Mouse (Mus musculus) embryo, embryonic 10 days (tissue): ENCODE results near the gene Efhd1.
A peak's percentile ranks its signal among the peaks of the same experiment; 100 is the strongest.

Source experiments
- DNase-seq: peaks from one replicate; pipeline ENCODE4 v3.0.0-alpha.2; 2015; ENCODE audit warnings: low spot score

The Efhd1 gene

GRCm38 (mm10) chr1:87270641-87271467, 6.7 kb downstream of the Efhd1 start:
- DNase-seq, result peak; percentile 62

DNA sequence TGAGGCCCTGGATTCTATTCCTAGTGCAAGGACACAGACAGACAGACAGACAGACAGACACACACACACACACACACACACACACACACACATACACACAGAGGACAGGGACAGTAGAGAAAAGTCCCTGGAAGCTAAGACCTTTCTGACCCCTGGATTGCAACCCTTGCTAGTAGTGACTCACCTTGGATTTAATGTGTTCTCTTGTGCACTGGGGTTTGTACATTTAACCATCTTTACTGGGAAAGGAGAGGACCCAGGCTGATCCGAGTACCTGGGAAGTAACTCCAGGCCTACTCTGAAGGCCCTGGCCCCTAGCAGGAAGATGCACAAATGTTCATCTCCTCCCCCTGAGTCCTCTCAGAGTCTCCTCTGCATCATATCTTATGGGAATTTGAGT, 7.4 kb downstream of the Efhd1 start:
- DNase-seq, result no peak

GRCm38 (mm10) chr1:87272462-87272861, 8.3 kb downstream of the Efhd1 start:
- DNase-seq, result no peak

DNA sequence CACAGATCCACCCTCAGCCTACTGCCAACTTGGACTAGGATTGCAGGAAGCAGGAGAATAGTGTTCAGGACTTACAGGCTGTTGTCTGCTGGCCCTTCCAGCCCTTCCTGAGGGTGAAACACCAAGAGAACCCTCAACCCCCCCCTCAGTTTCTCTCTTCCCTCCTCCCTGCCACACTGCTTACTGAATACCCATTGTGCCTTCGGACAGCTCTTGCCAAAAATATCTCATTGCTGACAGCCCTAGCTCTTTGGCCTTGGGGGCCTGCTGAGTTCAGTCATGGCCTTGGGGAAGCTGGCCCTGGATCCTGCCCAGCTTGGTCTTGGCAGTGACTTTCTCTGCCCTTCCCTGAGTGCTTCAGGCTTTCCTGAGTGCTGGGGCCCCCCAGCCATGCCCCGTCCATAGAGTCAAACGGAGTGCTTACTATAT, 9.4 kb downstream of the Efhd1 start:
- no peak for DNase-seq

DNA sequence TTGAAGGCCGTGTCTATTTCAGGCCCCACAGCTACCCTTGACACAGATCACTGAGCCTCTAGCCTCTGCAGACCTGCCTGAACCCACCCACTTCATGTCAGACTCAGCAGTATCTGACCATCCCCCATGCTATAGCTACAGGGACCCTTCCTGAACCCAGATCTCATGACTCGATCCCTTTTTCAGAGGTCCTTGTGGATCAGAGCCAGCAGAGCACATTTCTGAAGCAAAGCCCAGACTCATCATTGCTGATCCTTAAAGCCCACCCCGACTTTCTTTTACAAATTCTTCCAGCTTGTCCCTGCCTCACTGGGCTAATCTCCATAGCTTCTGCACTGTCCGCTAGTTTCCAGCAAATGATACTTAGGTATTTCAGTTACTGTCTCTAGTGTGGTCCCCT, 10.0 kb downstream of the Efhd1 start:
- no peak for DNase-seq

DNA sequence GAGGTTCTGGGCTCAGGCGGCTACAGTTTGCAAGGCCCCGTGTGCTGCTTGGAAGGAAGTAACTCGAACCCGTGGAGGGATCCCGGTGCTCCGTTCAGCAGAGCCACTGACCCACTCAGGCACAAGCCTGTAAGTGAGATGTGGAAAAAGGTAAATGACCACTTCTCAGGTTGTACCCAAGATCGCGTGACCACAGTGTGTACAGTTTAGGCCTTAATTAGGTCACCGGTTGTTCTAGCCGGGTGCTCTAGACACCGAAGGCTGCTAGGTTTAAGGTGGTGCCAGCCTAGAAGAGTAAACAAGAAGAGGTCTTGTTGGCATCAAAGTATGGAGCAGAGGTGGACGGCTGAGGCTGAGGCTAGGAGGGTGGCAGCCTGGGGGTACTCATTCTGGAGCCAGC, 11.0 kb downstream of the Efhd1 start:
- DNase-seq, result no peak

- no peak for DNase-seq
Measured at GRCm38 (mm10) chr1:87276056-87276455, 11.9 kb downstream of the Efhd1 start.

- DNase-seq, result no peak
Measured at GRCm38 (mm10) chr1:87280281-87280680, 16.1 kb downstream of the Efhd1 start.

DNA sequence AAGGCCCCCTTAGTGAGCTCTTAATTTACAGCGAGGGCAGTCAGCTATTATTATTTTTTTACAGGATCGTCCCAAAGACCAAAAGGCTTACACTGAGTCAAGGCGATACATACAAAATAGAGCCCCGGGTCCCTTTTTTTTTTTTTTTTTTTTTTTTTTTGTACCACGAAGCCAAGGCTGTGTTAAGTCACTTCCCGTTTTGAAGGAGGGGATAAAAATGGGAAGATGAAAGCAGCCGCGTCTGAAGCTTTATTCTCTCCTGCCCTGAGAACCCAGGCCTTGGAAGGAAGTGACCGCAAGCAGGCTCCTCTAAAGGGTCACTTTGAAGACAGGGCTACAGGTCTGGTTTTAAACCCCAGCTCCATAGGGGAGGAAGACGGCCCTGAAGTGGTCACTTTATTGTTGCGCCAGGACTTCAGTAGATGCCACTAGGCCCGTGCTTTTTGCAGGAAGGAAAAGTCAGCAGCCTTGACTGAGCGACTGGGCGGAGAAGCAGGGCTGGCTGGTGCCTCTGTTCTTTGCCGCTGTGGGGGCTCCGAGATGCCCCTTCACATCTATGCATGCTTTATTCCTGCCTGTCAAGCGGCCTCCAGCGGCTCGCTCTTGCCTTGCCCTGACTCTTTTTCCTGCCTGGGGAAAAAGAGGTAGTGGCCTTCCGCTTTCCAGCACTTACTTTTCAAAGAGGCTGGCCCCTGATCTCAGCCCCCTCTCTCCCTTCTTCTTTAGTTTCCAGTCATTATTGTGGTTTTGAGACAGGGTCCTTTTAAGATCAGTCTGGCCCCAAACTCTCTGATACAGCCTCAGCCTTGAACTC, 17.6 kb downstream of the Efhd1 start:
- DNase-seq, result no peak

DNA sequence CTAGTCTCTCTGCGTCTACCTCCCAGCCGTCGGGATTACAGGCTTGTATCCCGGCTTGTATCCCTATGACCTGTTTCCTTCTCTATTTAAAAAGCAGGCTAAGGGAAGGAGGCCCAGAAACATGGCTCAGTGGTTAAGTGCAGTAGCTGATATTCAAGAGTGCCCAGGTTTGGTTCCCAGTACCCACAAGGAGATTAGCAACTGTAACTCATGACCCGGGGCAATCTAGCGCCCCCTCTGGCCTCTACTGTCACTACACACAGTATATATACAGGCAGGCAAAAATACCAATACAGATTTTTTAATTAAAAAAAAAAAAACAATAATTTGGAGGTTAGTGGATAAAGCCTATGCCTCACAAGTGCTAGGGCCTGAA, 18.2 kb downstream of the Efhd1 start:
- DNase-seq, result no peak

- no peak for DNase-seq
Measured at GRCm38 (mm10) chr1:87283410-87283960, 19.3 kb downstream of the Efhd1 start.

- DNase-seq, result no peak
Measured at GRCm38 (mm10) chr1:87287105-87287504, 22.9 kb downstream of the Efhd1 start.

GRCm38 (mm10) chr1:87291416-87291815, 27.3 kb downstream of the Efhd1 start:
- DNase-seq, result no peak

GRCm38 (mm10) chr1:87292420-87293190, 28.4 kb downstream of the Efhd1 start:
- DNase-seq, result peak; percentile 46

DNA sequence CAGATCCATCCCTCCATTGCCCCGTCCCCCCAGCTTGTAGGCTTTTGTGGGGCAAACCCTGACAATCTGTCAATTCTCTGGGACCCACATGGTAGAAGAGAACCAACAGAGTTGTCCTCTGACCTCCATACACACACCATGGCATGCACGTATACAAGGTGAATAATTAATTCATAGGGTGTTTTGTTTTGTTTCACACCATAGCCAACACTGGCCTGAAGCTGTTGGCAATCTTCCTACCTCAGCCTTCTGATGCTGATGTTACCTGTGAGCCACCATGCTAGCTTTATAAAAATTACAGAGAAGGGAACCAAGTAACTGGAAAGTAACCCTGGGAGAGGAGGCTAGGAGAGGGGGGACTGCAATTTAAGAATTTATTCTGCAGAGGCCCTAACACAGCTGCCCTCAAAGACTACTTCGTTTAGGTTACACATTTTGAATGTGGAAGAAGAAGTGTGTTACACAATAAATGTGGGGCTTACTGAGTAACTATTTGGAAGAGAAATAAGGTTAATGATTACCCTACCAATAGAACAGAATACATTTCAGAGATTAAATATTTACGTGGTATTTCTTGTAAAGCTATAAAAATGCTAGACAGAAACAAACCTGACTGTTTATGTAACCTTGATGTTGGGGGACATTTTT, 30.0 kb downstream of the Efhd1 start:
- DNase-seq, result no peak

DNA sequence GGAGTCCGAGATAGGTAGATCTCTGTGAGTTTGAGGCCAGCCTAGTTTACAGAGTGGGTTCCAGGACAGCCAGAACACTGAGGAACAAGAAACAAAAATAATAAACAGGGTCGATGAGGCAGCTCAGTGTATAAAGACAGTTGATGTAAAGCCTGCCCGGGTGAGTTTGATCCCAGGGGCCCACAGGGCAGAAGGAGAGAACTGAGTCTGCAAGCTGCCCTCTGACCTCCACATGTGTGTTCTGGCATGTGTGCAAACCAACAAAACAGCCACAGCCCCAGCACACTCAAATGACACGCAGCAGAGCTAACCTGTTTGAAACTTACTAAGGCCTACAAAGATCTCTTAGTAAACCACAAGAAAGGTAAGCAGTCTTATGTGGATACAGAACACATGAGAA, 30.8 kb downstream of the Efhd1 start:
- DNase-seq, result no peak

DNA sequence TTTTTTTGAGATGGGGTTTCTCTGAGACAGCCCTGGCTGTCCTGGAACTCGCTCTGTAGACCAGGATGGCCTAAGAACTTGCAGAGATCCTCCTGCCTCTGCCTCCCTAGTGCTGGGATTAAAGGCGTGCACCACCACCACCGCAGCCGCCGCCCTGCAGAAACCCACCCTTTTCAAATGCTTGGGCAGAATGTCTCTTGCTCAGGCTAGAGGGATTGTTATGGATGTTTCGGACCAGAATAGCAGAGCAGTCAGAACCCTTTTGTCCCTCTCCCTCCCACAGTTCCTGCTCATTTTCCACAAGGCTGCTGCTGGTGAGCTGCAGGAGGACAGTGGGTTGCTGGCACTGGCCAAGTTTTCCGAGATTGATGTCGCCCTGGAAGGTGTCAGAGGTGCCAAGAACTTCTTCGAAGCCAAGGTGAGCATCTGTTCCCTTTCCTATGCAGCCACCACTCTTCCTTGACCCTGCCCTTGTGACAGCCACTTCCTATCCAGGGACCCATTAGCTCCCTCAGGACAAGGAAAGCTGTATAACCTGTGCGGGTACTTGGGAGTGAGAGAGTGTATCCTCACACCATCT, 33.3 kb downstream of the Efhd1 start:
- no peak for DNase-seq

GRCm38 (mm10) chr1:87300360-87301286, 36.5 kb downstream of the Efhd1 start:
- no peak for DNase-seq

DNA sequence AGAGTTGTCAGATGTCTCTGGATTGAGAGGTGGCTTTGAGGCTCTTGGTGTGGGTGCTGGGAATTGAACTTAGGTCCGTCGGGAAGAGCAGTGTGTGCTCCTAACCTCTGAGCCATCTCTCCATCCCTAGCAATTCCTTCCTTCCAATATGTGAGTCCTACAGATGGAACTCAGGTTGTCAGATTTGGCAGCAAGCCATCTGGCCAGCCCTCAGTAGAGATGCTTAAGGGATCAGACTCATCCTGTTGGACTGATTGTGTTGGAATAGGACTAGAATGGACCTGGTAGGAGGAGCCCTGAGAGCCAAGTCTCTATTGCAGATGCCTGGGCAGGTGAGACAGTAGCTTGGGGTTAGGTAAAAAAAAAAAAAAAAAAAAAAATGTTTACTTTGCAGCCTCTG, 37.8 kb downstream of the Efhd1 start:
- DNase-seq, result no peak

GRCm38 (mm10) chr1:87308952-87309351, 44.8 kb downstream of the Efhd1 start:
- no peak for DNase-seq
